Mouse (Mus musculus) testis, adult 2 months (tissue): ENCODE results near the gene Cuta. TPM values are rescaled to one million over a fixed set of nuclear protein-coding genes. Genes with fewer than 3 reads are reported as not detected.
A peak's percentile ranks its signal among the peaks of the same experiment; 100 is the strongest.

Experiments used
- H3K27ac ChIP-seq: fragments of 200-500 bp; 2 replicates; pipeline ENCODE4 v1.5.1; 2012; ENCODE audit warnings: low read depth, low read length; ENCODE audit not compliant: control insufficient read depth, insufficient read depth
- H3K27me3 ChIP-seq: fragments of 200-500 bp; 2 replicates; pipeline ENCODE4 v1.6.1; 2012; ENCODE audit warnings: mild to moderate bottlenecking, low read length, moderate library complexity; ENCODE audit not compliant: control insufficient read depth, insufficient read depth
- H3K36me3 ChIP-seq: fragments of 200-500 bp; 2 replicates; pipeline ENCODE4 v1.6.1; 2012; ENCODE audit warnings: mild to moderate bottlenecking, low read length; ENCODE audit not compliant: control insufficient read depth, insufficient read depth
- H3K4me1 ChIP-seq: fragments of 200-500 bp; 2 replicates; pipeline ENCODE4 v1.6.1; 2012; ENCODE audit warnings: low read length; ENCODE audit not compliant: control insufficient read depth, insufficient read depth
- H3K4me3 ChIP-seq: fragments of 200-500 bp; 2 replicates; pipeline ENCODE4 v1.5.1; 2012; ENCODE audit warnings: low read depth, mild to moderate bottlenecking, low read length, moderate library complexity, mixed read lengths; ENCODE audit not compliant: control insufficient read depth
- CTCF ChIP-seq: fragments of 200-500 bp; IDR thresholded peaks from 2 replicates; pipeline ENCODE4 v1.5.1; 2012; ENCODE audit warnings: low read depth, mild to moderate bottlenecking, inconsistent platforms, low read length, moderate library complexity; ENCODE audit not compliant: control insufficient read depth, insufficient read depth, insufficient replicate concordance
- POLR2A ChIP-seq: fragments of 200-500 bp; IDR thresholded peaks from 2 replicates; pipeline ENCODE4 v1.6.1; 2012; ENCODE audit warnings: low read depth, mild to moderate bottlenecking, inconsistent platforms, low read length, moderate library complexity; ENCODE audit not compliant: control insufficient read depth
- polyA plus RNA-seq: library from polyadenylated mRNA; depleted of rRNA; stranded (reverse); fragments of >200 nt; gene quantifications from 2 replicates; pipeline ENCODE4 v1.2.3, GENCODE M21; 2012

The Cuta gene
- polyA plus RNA-seq, 1 experiment, result 24.0 TPM

GRCm38 (mm10) chr17:26941031-26941789, 1.8 kb upstream of the Cuta start, which contains the start of gene Syngap1:
Gene Syngap1, plus strand, starts transcription at chr17:26941253.
- no peaks in the 10 kb centered on the region for H3K36me3 ChIP-seq
- H3K4me3 ChIP-seq, result peak within 1 kb of the TSS; percentile 76
- TF ChIP-seq POLR2A, result no peak
- peak within 1 kb of the TSS; percentile 69 for H3K27ac ChIP-seq
- peaks cover 45% of the 10 kb centered on the region for H3K4me1 ChIP-seq
- H3K27me3 ChIP-seq, result no peaks in the 10 kb centered on the region

DNA sequence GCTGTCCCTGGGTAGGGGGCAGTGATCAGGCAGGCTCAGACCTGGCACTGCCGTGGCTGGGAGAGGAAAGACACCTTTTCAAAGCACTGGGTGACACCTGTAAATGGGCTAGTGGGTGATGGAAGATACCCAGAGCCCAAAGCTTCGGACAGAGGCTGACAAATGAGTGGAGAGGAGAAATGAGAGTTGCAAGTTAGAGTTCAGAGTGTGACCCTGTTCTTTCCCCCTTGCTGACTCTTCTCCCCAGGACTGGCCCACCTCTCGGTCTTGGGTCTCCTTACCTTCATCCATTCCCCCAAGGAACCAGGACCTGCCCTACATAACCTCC, 568 bp upstream of the Cuta start:
- peaks cover 40% of the 10 kb centered on the region for H3K4me1 ChIP-seq

GRCm38 (mm10) chr17:26938731-26939130, 638 bp downstream of the Cuta start:
- no peak for TF ChIP-seq POLR2A
- TF ChIP-seq CTCF, result no peak
- Histone ChIP-seq H3K4me1 (peaks cover 40% of the 10 kb centered on the region), H3K4me3 (peak overlapping the region; percentile 76), H3K27ac (peak overlapping the region; percentile 78), H3K36me3 (no peaks in the 10 kb centered on the region; the same call in 1 of the 2 replicates), H3K27me3 (no peaks in the 10 kb centered on the region)

More for the DNA sequence above, 568 bp upstream of the Cuta start:
- TF ChIP-seq CTCF, result no peak
- no peak; the same call in 1 of the 2 replicates for TF ChIP-seq POLR2A
- H3K27ac ChIP-seq, result peak overlapping the region; percentile 69
- H3K36me3 ChIP-seq, result no peaks in the 10 kb centered on the region; the same call in 1 of the 2 replicates
- H3K27me3 ChIP-seq, result no peaks in the 10 kb centered on the region
- H3K4me3 ChIP-seq, result peak overlapping the region; percentile 76

GRCm38 (mm10) chr17:26937883-26938695, 1.3 kb downstream of the Cuta start:
- H3K36me3 ChIP-seq, result peaks cover 2% of the 10 kb centered on the region
- no peaks in the 10 kb centered on the region for H3K27me3 ChIP-seq
- TF ChIP-seq CTCF, result no peak
- no peak for TF ChIP-seq POLR2A
- peak overlapping the region; percentile 76 for H3K4me3 ChIP-seq
- H3K27ac ChIP-seq, result peak overlapping the region; percentile 78
- peaks cover 43% of the 10 kb centered on the region for H3K4me1 ChIP-seq

DNA sequence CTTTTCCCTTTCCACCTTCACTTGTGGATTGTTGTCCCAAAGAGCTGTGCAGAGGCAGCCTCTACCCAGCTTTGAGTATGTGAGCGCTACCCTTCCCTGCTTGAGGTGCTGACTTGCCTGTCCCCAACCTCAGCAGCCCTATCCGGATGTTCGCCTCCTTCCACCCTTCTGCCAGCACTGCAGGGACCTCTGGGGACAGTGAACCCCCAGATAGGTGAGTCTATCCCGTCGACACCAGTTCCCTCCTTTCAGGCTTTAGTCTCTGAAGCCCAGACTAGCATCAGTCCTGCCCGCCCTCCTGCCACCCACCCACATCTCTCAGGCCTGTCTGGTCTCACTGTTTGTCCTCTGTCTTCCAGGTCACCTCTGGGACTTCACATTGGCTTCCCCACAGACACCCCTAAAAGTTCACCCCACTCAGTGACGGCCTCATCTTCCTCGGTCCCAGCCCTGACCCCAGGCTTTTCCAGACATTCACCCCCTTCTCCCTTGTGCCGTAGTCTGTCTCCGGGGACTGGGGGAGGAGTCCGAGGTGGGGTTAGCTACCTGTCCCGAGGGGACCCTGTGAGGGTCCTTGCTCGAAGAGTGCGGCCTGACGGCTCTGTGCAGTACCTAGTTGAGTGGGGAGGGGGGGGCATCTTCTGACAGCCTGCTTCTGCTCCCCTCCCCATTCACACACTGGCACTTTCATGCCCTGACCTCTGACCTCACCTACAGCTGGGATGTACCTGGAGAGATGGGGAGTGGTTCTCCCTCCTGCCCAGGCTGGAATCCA, 2.3 kb downstream of the Cuta start:
- Histone ChIP-seq H3K27me3 (no peaks in the 10 kb centered on the region), H3K36me3 (peaks cover 2% of the 10 kb centered on the region), H3K4me1 (peaks cover 45% of the 10 kb centered on the region), H3K27ac (no peak overlapping the region), H3K4me3 (peak overlapping the region; percentile 19)
- TF ChIP-seq CTCF (no peak), POLR2A (no peak; the same call in 1 of the 2 replicates)

- Histone ChIP-seq H3K27me3 (no peaks in the 10 kb centered on the region), H3K27ac (no peak overlapping the region), H3K36me3 (peaks cover 2% of the 10 kb centered on the region), H3K4me3 (peak overlapping the region; percentile 19), H3K4me1 (peaks cover 44% of the 10 kb centered on the region)
- no peak for TF ChIP-seq POLR2A
- TF ChIP-seq CTCF, result no peak
These were observed 2.9 kb downstream of the Cuta start for GRCm38 (mm10) chr17:26936453-26936852.

GRCm38 (mm10) chr17:26935027-26935426, 4.3 kb downstream of the Cuta start:
- Histone ChIP-seq H3K36me3 (peaks cover 2% of the 10 kb centered on the region), H3K27ac (peak overlapping the region; percentile 4; the same call in 1 of the 2 replicates), H3K27me3 (no peaks in the 10 kb centered on the region), H3K4me3 (peak overlapping the region; percentile 95), H3K4me1 (peaks cover 35% of the 10 kb centered on the region)
- TF ChIP-seq CTCF (no peak), POLR2A (no peak)
